Mouse (Mus musculus) B cell, adult (primary cell): Measurements from ENCODE around the gene Phkb. TPM values are rescaled to one million over a fixed set of nuclear protein-coding genes. Genes with fewer than 3 reads are reported as not detected.

ENCODE experiments used
- total RNA-seq: library from RNA; stranded (reverse); gene quantifications from 4 replicates; pipeline ENCODE4 v1.2.4, GENCODE M21; 2023; ENCODE audit not compliant: inconsistent age

Phkb gene
- total RNA-seq: 25.1 to 31.1 TPM (median 27.2 TPM) in 4 replicates

GRCm38 (mm10) chr8:85840657-85841488 is at the start of gene Phkb, which contains the start of gene Itfg1:
Phkb (plus strand) TSS chr8:85840959.
Itfg1 (minus strand) TSS chr8:85840921.

Other genes starting within 250 kb of the Phkb start
- gene Neto2, start 140.0 kb upstream of the Phkb start, total RNA-seq: 0.42 to 1.00 TPM (median 0.74 TPM) in 4 replicates
- 25.4 to 29.3 TPM (median 26.8 TPM) in 4 replicates for gene Itfg1, start within 50 bp of the Phkb start, total RNA-seq